Mouse (Mus musculus): ENCODE measurements around the gene Hmgcr. TPM values are rescaled to one million over a fixed set of nuclear protein-coding genes. Genes with fewer than 3 reads are reported as not detected.

The Hmgcr gene
- polyA plus RNA-seq, 1 experiment from 2014 or later = 69.2 TPM

- Histone ChIP-seq H3K9ac (no peak overlapping the region), H3K9me3 (replicated peaks) (no peaks in the 10 kb centered on the region), H3K4me3 (replicated peaks) (no peak overlapping the region), H3K27me3 (no peaks in the 10 kb centered on the region), H3K27ac (no peak overlapping the region), H3K4me2 (no peak overlapping the region), H3K36me3 (peaks cover 96% of the 10 kb centered on the region), H3K4me1 (no peaks in the 10 kb centered on the region)
- no peak for ATAC-seq (replicated peaks; ENCODE audit: low FRiP score)
- 79% methylated on average over 10 of the region's 10 CpGs for WGBS
Measured at GRCm38 (mm10) chr13:96660095-96660860, 10.5 kb downstream of the Hmgcr start.

DNA sequence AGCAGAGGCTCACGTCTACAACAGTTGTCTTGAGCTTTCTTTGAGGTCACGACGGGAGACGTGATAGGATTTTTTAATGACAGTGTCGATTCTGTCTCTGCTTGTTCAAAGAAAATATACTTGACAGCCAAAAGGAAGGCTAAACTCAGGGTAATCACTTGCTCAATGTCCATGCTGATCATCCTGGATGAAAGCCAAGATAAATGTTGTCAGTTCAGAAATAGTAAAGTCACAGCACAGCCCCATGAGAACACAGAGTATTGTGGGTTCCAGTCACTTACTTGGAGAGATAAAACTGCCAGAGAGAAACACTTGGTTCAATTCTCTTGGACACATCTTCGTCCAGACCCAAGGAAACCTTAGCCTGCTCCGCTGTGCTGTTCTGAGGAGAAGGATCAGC, 11.8 kb downstream of the Hmgcr start:
- 81% methylated on average over 7 of the region's 7 CpGs for WGBS
- Histone ChIP-seq H3K4me2 (no peak overlapping the region), H3K36me3 (peaks cover 96% of the 10 kb centered on the region), H3K27ac (no peak overlapping the region), H3K9me3 (replicated peaks) (no peaks in the 10 kb centered on the region), H3K27me3 (no peaks in the 10 kb centered on the region), H3K9ac (no peak overlapping the region), H3K4me1 (no peaks in the 10 kb centered on the region), H3K4me3 (replicated peaks) (no peak overlapping the region)
- ATAC-seq (replicated peaks; ENCODE audit: low FRiP score) = no peak

DNA sequence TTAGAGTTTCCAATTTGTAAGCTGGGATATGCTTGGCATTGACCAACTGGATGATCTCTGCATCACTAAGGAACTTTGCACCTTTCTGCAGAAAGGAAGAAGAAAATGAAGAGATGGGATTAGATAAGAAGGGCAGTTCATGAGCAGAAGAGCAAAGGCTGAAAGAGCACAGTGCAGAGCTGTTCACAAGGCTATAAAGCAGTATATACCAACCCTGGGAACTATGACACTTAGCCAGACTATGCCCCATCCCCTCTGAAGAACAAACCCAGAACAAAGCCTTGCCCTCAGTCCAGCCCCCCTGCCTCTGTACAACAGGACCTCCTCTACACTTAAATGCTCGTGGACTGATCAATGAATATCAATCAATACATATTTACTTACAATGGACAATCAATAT, 14.1 kb downstream of the Hmgcr start:
- no peaks in the 10 kb centered on the region for H3K27me3 ChIP-seq
- peaks cover 95% of the 10 kb centered on the region for H3K36me3 ChIP-seq
- 84% methylated on average over 1 of the region's 1 CpGs for WGBS
- H3K9me3 ChIP-seq (replicated peaks) = no peaks in the 10 kb centered on the region
- no peak overlapping the region for H3K27ac ChIP-seq
- no peak overlapping the region for H3K4me2 ChIP-seq
- H3K4me1 ChIP-seq = no peaks in the 10 kb centered on the region
- ATAC-seq (replicated peaks; ENCODE audit: low FRiP score) = no peak
- no peak overlapping the region for H3K4me3 ChIP-seq (replicated peaks)
- H3K9ac ChIP-seq = no peak overlapping the region

DNA sequence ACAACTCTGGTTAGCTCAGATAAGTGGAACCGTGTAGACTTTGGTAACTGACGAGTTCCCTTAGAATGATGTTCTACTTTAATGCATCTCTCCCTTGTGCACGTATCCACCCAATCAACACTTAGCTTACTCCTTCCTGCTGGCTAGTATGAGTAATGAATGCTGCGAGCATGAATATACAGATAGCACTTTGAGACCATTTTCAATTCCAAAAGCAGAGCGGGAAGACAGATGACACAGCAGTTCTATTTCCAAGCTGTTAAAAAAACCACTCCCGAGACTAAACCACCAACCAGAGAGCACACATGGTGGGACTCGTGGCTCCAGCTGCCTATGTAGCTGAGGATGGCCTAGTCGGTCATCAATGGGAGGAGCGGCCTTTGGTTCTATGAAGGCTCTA, 17.7 kb downstream of the Hmgcr start:
- WGBS = 91% methylated on average over 9 of the region's 9 CpGs
- H3K4me1 ChIP-seq = no peaks in the 10 kb centered on the region

GRCm38 (mm10) chr13:96645822-96646221, 24.9 kb downstream of the Hmgcr start:
- no peak overlapping the region for H3K9ac ChIP-seq
- no peak overlapping the region for H3K4me2 ChIP-seq
- H3K9me3 ChIP-seq (replicated peaks) = no peaks in the 10 kb centered on the region
- peaks cover 29% of the 10 kb centered on the region for H3K36me3 ChIP-seq
- H3K4me3 ChIP-seq (replicated peaks) = no peak overlapping the region
- no peak overlapping the region for H3K27ac ChIP-seq
- no peaks in the 10 kb centered on the region for H3K27me3 ChIP-seq
- no peak for ATAC-seq (replicated peaks; ENCODE audit: low FRiP score)
- 72% methylated on average over 5 of the region's 5 CpGs for WGBS
- H3K4me1 ChIP-seq = no peaks in the 10 kb centered on the region

More for the DNA sequence above, 17.7 kb downstream of the Hmgcr start:
- Histone ChIP-seq H3K4me3 (replicated peaks) (no peak overlapping the region), H3K27me3 (no peaks in the 10 kb centered on the region), H3K36me3 (peaks cover 93% of the 10 kb centered on the region), H3K9me3 (replicated peaks) (no peaks in the 10 kb centered on the region), H3K9ac (no peak overlapping the region), H3K27ac (no peak overlapping the region), H3K4me2 (no peak overlapping the region)
- ATAC-seq (replicated peaks; ENCODE audit: low FRiP score) = no peak

- 79% methylated on average over 2 of the region's 2 CpGs for WGBS
- Histone ChIP-seq H3K9ac (no peak overlapping the region), H3K36me3 (peaks cover 17% of the 10 kb centered on the region), H3K4me3 (replicated peaks) (no peak overlapping the region), H3K27ac (no peak overlapping the region), H3K4me2 (no peak overlapping the region), H3K27me3 (no peaks in the 10 kb centered on the region), H3K4me1 (no peaks in the 10 kb centered on the region), H3K9me3 (replicated peaks) (no peaks in the 10 kb centered on the region)
- no peak for ATAC-seq (replicated peaks; ENCODE audit: low FRiP score)
Measured at GRCm38 (mm10) chr13:96644168-96644567, 26.6 kb downstream of the Hmgcr start.

DNA sequence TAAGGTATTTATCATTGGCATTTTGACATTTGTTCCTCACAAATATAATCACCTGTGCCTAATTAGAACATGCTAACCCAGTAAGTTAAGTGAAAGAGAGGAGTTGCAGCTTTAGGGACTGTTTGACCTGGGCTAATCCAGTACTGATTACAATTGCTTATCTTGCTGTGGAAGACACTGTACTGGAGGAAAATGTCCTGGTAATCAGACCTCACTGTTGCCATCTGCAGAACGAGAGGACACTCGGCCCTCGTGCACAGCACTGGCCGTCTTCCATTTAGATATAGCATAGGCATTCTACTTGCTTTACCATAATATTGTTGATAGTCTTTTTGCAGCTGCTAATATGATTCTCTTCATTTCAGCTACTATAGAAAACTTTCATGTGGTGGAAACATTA, 40.3 kb downstream of the Hmgcr start:
- Histone ChIP-seq H3K4me1 (no peaks in the 10 kb centered on the region), H3K27ac (no peak overlapping the region), H3K36me3 (peaks cover 47% of the 10 kb centered on the region), H3K4me2 (no peak overlapping the region), H3K4me3 (replicated peaks) (no peak overlapping the region), H3K9ac (no peak overlapping the region), H3K9me3 (replicated peaks) (no peaks in the 10 kb centered on the region), H3K27me3 (no peaks in the 10 kb centered on the region)
- 95% methylated on average over 4 of the region's 4 CpGs for WGBS
- no peak for ATAC-seq (replicated peaks; ENCODE audit: low FRiP score)

- 36% methylated on average over 1 of the region's 1 CpGs for WGBS
Measured at GRCm38 (mm10) chr13:96620891-96621290, 49.8 kb downstream of the Hmgcr start.

DNA sequence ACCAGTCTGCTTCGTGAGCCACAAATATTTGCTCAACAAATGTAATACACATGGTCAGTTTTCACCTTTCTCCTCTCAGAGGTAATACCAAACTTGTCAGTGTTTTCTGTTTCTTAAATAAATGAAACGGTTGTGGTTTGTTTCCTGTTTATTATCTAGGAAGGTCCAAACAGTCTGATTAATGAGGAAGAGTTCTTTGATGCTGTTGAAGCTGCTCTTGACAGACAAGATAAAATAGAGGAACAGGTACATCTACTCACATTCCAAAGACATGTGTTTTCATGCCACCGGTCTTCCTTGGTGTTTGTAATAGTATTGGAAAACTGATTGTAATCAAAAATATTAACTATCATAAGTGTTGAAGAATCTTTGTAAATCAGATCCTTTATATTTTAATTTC, 56.1 kb downstream of the Hmgcr start:
- no peak for ATAC-seq (replicated peaks; ENCODE audit: low FRiP score)
- H3K36me3 ChIP-seq = peaks cover 34% of the 10 kb centered on the region
- H3K4me2 ChIP-seq = no peak overlapping the region
- H3K27me3 ChIP-seq = no peaks in the 10 kb centered on the region
- no peaks in the 10 kb centered on the region for H3K4me1 ChIP-seq
- WGBS = 94% methylated on average over 3 of the region's 3 CpGs
- H3K9me3 ChIP-seq (replicated peaks) = no peaks in the 10 kb centered on the region
- no peak overlapping the region for H3K27ac ChIP-seq
- H3K9ac ChIP-seq = no peak overlapping the region
- no peak overlapping the region for H3K4me3 ChIP-seq (replicated peaks)

More at GRCm38 (mm10) chr13:96620891-96621290, 49.8 kb downstream of the Hmgcr start:
- H3K4me3 ChIP-seq (replicated peaks) = no peak overlapping the region
- H3K27me3 ChIP-seq = no peaks in the 10 kb centered on the region
- H3K27ac ChIP-seq = no peak overlapping the region
- H3K9ac ChIP-seq = no peak overlapping the region
- H3K36me3 ChIP-seq = peaks cover 29% of the 10 kb centered on the region
- H3K4me2 ChIP-seq = no peak overlapping the region
- ATAC-seq (replicated peaks; ENCODE audit: low FRiP score) = no peak
- peaks cover 5% of the 10 kb centered on the region; the same call in 1 of the 2 replicates for H3K4me1 ChIP-seq
- no peaks in the 10 kb centered on the region for H3K9me3 ChIP-seq (replicated peaks)

GRCm38 (mm10) chr13:96604242-96604641, 66.5 kb downstream of the Hmgcr start:
- no peak overlapping the region for H3K27ac ChIP-seq
- WGBS = 99% methylated on average over 2 of the region's 2 CpGs
- H3K27me3 ChIP-seq = no peaks in the 10 kb centered on the region
- no peak overlapping the region for H3K4me2 ChIP-seq
- no peaks in the 10 kb centered on the region for H3K9me3 ChIP-seq (replicated peaks)
- no peaks in the 10 kb centered on the region for H3K4me1 ChIP-seq
- H3K36me3 ChIP-seq = peaks cover 38% of the 10 kb centered on the region
- H3K9ac ChIP-seq = no peak overlapping the region
- ATAC-seq (replicated peaks; ENCODE audit: low FRiP score) = no peak
- no peak overlapping the region for H3K4me3 ChIP-seq (replicated peaks)

DNA sequence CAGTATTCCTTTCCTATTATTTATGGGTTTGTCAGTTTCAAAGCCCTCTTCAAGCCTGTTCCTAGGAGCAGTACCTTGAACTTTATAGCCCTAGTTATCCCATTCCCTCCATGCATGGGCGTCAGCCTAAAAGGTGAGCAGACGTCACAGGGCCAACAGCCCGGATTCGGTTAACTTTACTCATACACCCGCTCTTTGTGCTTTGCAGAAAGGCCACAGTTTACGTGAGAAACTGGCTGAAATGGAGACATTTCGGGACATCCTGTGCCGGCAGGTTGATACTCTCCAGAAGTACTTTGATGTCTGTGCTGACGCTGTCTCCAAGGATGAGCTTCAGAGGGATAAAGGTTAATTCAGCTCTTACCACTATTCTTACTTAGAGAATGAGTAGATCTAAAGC, 71.6 kb downstream of the Hmgcr start:
- no peaks in the 10 kb centered on the region for H3K9me3 ChIP-seq (replicated peaks)
- 85% methylated on average over 9 of the region's 9 CpGs for WGBS
- H3K27ac ChIP-seq = no peak overlapping the region
- ATAC-seq (replicated peaks; ENCODE audit: low FRiP score) = no peak
- peaks cover 26% of the 10 kb centered on the region for H3K36me3 ChIP-seq
- no peak overlapping the region for H3K9ac ChIP-seq
- no peaks in the 10 kb centered on the region for H3K4me1 ChIP-seq
- H3K27me3 ChIP-seq = no peaks in the 10 kb centered on the region
- H3K4me2 ChIP-seq = no peak overlapping the region
- H3K4me3 ChIP-seq (replicated peaks) = no peak overlapping the region
